Mouse (Mus musculus): Measurements from ENCODE around the gene Plscr4. TPM values are rescaled to one million over a fixed set of nuclear protein-coding genes. Genes with fewer than 3 reads are reported as not detected.

Plscr4 gene
- polyA plus RNA-seq, 1 experiment from 2014 or later, result 0.44 TPM

- Histone ChIP-seq H3K9me3 (replicated peaks) (peaks cover 4% of the 10 kb centered on the region; the same call in 1 of the 2 replicates), H3K4me2 (no peak overlapping the region), H3K27ac (no peak overlapping the region), H3K4me1 (replicated peaks) (no peaks in the 10 kb centered on the region), H3K36me3 (no peaks in the 10 kb centered on the region), H3K9ac (no peak overlapping the region), H3K27me3 (no peaks in the 10 kb centered on the region), H3K4me3 (replicated peaks) (no peak overlapping the region)
- WGBS (ENCODE audit: insufficient replicate concordance), result 81% methylated on average over 12 of the region's 12 CpGs
- DNase-seq, result no peak
- no peak for ATAC-seq (ENCODE audit: low read depth)
Measured at GRCm38 (mm10) chr9:92517036-92517435, 59.9 kb downstream of the Plscr4 start.

DNA sequence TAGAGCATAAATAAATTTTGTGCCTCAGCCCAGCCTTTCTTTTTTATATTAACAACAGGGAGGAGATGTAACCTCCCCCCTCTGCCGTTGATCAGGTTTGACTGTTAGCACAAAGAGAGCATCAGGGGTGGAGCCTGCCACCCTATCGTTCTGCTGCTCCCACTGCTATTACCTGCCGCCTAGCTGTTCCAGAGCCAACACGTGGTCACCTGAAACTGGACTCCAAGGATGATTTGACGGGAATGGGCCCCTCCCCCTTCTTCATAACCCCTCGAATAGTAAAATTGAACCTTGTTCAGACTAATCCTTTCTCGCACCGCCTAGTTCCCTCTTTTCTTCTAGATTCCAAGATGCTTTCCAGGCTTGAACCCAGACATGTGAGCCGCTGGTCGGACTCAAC, 63.6 kb downstream of the Plscr4 start:
- Histone ChIP-seq H3K27ac (no peak overlapping the region), H3K4me2 (no peak overlapping the region), H3K9me3 (replicated peaks) (peaks cover 4% of the 10 kb centered on the region; the same call in 1 of the 2 replicates), H3K4me3 (replicated peaks) (no peak overlapping the region), H3K4me1 (replicated peaks) (no peaks in the 10 kb centered on the region), H3K27me3 (no peaks in the 10 kb centered on the region), H3K36me3 (no peaks in the 10 kb centered on the region), H3K9ac (no peak overlapping the region)
- ATAC-seq (ENCODE audit: low read depth) (no peak), DNase-seq (no peak)
- WGBS (ENCODE audit: insufficient replicate concordance), result 67% methylated on average over 10 of the region's 10 CpGs

- H3K4me3 ChIP-seq (replicated peaks), result no peak overlapping the region
- no peak overlapping the region for H3K4me2 ChIP-seq
- ATAC-seq (ENCODE audit: low read depth) (no peak), DNase-seq (no peak)
- no peaks in the 10 kb centered on the region for H3K27me3 ChIP-seq
- 61% methylated on average over 4 of the region's 4 CpGs for WGBS (ENCODE audit: insufficient replicate concordance)
- no peaks in the 10 kb centered on the region for H3K4me1 ChIP-seq (replicated peaks)
- H3K9ac ChIP-seq, result no peak overlapping the region
- H3K27ac ChIP-seq, result no peak overlapping the region
- no peaks in the 10 kb centered on the region for H3K9me3 ChIP-seq (replicated peaks)
- H3K36me3 ChIP-seq, result no peaks in the 10 kb centered on the region
Measured at GRCm38 (mm10) chr9:92524506-92524905, 67.3 kb downstream of the Plscr4 start.

GRCm38 (mm10) chr9:92530055-92530454, 72.9 kb downstream of the Plscr4 start:
- no peak overlapping the region for H3K27ac ChIP-seq
- H3K36me3 ChIP-seq, result no peaks in the 10 kb centered on the region
- DNase-seq (no peak), ATAC-seq (ENCODE audit: low read depth) (no peak)
- H3K4me2 ChIP-seq, result no peak overlapping the region
- WGBS (ENCODE audit: insufficient replicate concordance), result 61% methylated on average over 3 of the region's 3 CpGs
- no peaks in the 10 kb centered on the region for H3K9me3 ChIP-seq (replicated peaks)
- H3K4me1 ChIP-seq (replicated peaks), result no peaks in the 10 kb centered on the region
- H3K9ac ChIP-seq, result no peak overlapping the region
- H3K27me3 ChIP-seq, result no peaks in the 10 kb centered on the region
- no peak overlapping the region for H3K4me3 ChIP-seq (replicated peaks)

DNA sequence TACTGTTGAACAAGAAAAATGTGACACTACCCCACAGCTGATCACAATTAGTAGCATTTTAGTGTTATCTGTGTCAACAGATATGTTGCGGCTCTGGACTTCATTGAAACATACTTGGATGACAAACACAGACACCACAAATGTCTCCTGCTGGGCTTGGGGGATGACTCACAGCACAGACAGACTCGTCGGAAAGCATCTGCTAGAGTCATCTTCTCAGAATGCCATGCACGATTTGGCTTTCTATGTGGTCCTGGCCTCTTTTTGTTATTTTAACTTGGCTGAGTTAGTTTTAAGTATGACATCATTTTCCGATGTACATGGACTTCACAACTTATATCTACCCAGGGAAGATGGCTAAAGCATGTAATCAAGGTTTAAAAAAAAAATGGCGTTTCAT, 80.6 kb downstream of the Plscr4 start:
- DNase-seq (no peak), ATAC-seq (ENCODE audit: low read depth) (no peak)
- Histone ChIP-seq H3K27me3 (peaks cover 13% of the 10 kb centered on the region), H3K27ac (no peak overlapping the region), H3K4me1 (replicated peaks) (peaks cover 9% of the 10 kb centered on the region), H3K4me2 (no peak overlapping the region), H3K9ac (no peak overlapping the region), H3K4me3 (replicated peaks) (no peak overlapping the region), H3K36me3 (no peaks in the 10 kb centered on the region), H3K9me3 (replicated peaks) (no peaks in the 10 kb centered on the region)
- 62% methylated on average over 6 of the region's 6 CpGs for WGBS (ENCODE audit: insufficient replicate concordance)

DNA sequence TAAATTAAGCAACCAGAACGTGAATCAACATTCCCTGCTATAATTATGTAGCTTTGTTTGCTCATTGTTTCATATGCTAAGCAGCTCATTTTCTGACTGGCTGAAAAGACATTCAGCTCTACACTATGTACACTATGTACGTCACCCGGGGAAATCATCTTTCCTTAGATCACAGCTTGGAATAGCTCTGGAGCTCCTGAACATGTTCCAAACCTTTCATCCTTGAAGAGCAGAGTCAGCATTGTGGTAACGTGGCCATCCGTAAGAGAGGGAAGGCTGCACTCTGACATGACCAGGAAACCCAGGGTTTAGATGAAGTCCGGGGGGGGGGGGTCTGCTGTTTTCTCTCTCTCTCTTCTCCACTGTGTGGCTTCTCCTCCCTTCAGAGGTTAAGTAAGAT, 81.0 kb downstream of the Plscr4 start:
- DNase-seq (no peak), ATAC-seq (ENCODE audit: low read depth) (no peak)
- H3K4me2 ChIP-seq, result no peak overlapping the region
- no peak overlapping the region for H3K4me3 ChIP-seq (replicated peaks)
- H3K4me1 ChIP-seq (replicated peaks), result peaks cover 9% of the 10 kb centered on the region
- H3K27me3 ChIP-seq, result peaks cover 18% of the 10 kb centered on the region
- no peak overlapping the region for H3K9ac ChIP-seq
- WGBS (ENCODE audit: insufficient replicate concordance), result 68% methylated on average over 6 of the region's 6 CpGs
- H3K27ac ChIP-seq, result no peak overlapping the region
- no peaks in the 10 kb centered on the region for H3K9me3 ChIP-seq (replicated peaks)
- H3K36me3 ChIP-seq, result no peaks in the 10 kb centered on the region

Other genes starting within 250 kb of the Plscr4 start
- 24.0 and 26.5 TPM in 2 replicates for gene Plscr1, start 207.6 kb upstream of the Plscr4 start, polyA plus RNA-seq (2015; fragmentation: Nextera tagmentation; extraction: Ambion mirVana)
- gene Plscr2, start 181.8 kb upstream of the Plscr4 start, polyA plus RNA-seq (2015; fragmentation: Nextera tagmentation; extraction: Ambion mirVana), result 0.54 and 0.57 TPM in 2 replicates
- not detected in 2 replicates for gene 1700057G04Rik, start 148.0 kb upstream of the Plscr4 start, polyA plus RNA-seq (2015; fragmentation: Nextera tagmentation; extraction: Ambion mirVana)
- 2.6 and 3.7 TPM in 2 replicates for gene Plod2, start 84.8 kb downstream of the Plscr4 start, polyA plus RNA-seq (2015; fragmentation: Nextera tagmentation; extraction: Ambion mirVana)